Mouse (Mus musculus): ENCODE results near the gene V1ra8. TPM values are rescaled to one million over a fixed set of nuclear protein-coding genes. Genes with fewer than 3 reads are reported as not detected.

V1ra8 gene
- not detected for polyA plus RNA-seq (2014; fragmentation: Illumina TruSeq; extraction: RNeasy Lipid Tissue Mini Kit (QIAGEN cat#74804))

DNA sequence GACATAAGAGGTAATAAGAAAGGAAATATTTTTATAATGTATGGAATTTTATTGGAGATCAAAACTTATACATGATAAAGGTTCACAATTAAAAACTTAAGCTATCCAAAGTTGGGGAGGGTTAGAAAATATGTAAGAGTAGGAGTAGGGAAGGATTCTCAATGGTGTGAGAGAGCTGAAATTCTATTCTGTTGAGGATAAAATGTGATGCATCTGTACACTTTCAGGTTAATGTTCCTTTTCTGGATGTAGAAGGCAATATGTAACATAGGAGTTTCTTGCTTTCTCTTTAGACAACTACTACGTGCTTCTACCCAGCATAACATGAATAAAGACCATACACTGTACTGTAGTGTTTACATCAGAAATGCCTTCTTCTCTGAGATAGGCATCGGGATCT, at the start of gene V1ra8:
V1ra8 (plus strand) TSS at position 301 of the 400 bp plus-strand sequence.

DNA sequence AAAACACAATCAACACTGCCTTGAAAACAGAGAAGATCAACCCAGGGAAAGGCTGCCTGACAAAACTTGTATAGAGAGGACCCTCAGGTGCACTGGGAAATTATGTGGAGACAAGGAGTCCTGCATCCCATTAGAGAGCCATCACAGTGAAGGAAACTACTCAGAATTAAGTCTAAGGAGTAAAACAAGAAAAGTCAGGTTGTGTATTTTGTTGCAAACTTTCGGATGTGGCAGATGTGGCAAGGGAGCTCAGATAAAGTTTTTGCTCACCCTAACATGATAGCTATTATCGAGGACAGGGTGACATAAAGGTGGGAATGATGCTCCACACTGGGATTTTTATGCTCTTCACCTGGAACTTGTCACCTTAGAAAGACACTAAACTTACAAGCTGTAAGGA, 28.1 kb upstream of the V1ra8 start, which contains the start of gene Vmn1r52:
Vmn1r52 (plus strand) TSS at position 301 of the 400 bp plus-strand sequence.

DNA sequence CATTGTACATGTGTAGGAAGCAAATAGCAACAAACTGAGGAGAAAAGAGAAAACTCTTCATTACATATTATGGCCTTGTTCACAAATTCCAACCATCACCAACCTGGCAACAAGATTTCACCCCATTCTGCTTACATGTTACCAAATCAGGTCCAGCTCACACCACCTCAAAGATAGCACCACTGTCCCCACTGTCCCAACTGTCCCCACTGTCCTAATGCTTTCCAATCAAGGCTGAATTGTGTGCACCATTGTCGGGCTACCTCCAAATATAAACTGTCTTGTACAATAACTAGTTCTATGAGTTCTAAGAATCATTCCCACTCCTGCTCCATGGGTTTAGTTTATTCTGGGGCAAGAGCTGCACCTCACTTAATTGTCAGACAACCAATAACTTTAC, 21.7 kb downstream of the V1ra8 start, which contains the start of gene Vmn1r53:
Vmn1r53 (minus strand) TSS at position 101 of the 400 bp plus-strand sequence.

DNA sequence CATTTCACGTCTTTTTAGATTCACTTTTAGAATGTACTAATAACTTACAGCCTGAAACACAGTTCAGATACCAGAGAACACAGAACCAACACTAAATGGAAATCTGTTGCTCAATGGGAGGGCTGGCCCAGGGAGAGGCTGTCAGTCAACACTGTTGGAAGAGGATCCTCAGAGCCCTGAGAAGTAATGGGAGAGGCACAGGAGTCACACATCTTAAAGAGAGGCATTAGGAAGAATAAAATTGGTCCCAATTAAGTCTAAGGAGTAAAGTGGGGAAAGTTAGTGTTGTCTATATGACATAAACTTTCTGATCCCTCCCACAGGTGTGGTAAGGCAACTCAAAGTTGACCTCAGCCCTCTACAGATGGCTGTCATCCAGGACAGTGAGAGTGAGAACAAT, 43.4 kb downstream of the V1ra8 start, which contains the start of gene Vmn1r54:
Vmn1r54 (plus strand) TSS at position 301 of the 400 bp plus-strand sequence.

Other genes with a start within 250 kb of the V1ra8 start
- not detected for gene Vmn1r46, start 233.5 kb upstream of the V1ra8 start, polyA plus RNA-seq (2014; fragmentation: Illumina TruSeq; extraction: RNeasy Lipid Tissue Mini Kit (QIAGEN cat#74804))
- not detected for gene Vmn1r47, start 186.6 kb upstream of the V1ra8 start, polyA plus RNA-seq (2014; fragmentation: Illumina TruSeq; extraction: RNeasy Lipid Tissue Mini Kit (QIAGEN cat#74804))
- not detected for gene Vmn1r48, start 166.0 kb upstream of the V1ra8 start, polyA plus RNA-seq (2014; fragmentation: Illumina TruSeq; extraction: RNeasy Lipid Tissue Mini Kit (QIAGEN cat#74804))
- not detected for gene Vmn1r49, start 124.3 kb upstream of the V1ra8 start, polyA plus RNA-seq (2014; fragmentation: Illumina TruSeq; extraction: RNeasy Lipid Tissue Mini Kit (QIAGEN cat#74804))
- gene Vmn1r50, start 101.4 kb upstream of the V1ra8 start, polyA plus RNA-seq (2014; fragmentation: Illumina TruSeq; extraction: RNeasy Lipid Tissue Mini Kit (QIAGEN cat#74804)), result not detected
- gene Vmn1r51, start 80.2 kb upstream of the V1ra8 start, polyA plus RNA-seq (2014; fragmentation: Illumina TruSeq; extraction: RNeasy Lipid Tissue Mini Kit (QIAGEN cat#74804)), result not detected
- not detected for gene Vmn1r52, start 28.0 kb upstream of the V1ra8 start, polyA plus RNA-seq (2014; fragmentation: Illumina TruSeq; extraction: RNeasy Lipid Tissue Mini Kit (QIAGEN cat#74804))
- gene Vmn1r53, start 21.6 kb downstream of the V1ra8 start, polyA plus RNA-seq (2014; fragmentation: Illumina TruSeq; extraction: RNeasy Lipid Tissue Mini Kit (QIAGEN cat#74804)), result not detected
- not detected for gene Vmn1r54, start 43.5 kb downstream of the V1ra8 start, polyA plus RNA-seq (2014; fragmentation: Illumina TruSeq; extraction: RNeasy Lipid Tissue Mini Kit (QIAGEN cat#74804))
- not detected for gene BC048671, start 98.4 kb downstream of the V1ra8 start, polyA plus RNA-seq (2014; fragmentation: Illumina TruSeq; extraction: RNeasy Lipid Tissue Mini Kit (QIAGEN cat#74804))
- not detected for gene Chst13, start 122.4 kb downstream of the V1ra8 start, polyA plus RNA-seq (2014; fragmentation: Illumina TruSeq; extraction: RNeasy Lipid Tissue Mini Kit (QIAGEN cat#74804))
- gene Uroc1, start 130.5 kb downstream of the V1ra8 start, polyA plus RNA-seq (2014; fragmentation: Illumina TruSeq; extraction: RNeasy Lipid Tissue Mini Kit (QIAGEN cat#74804)), result not detected
- 20.8 TPM for gene Zxdc, start 166.7 kb downstream of the V1ra8 start, polyA plus RNA-seq (2014; fragmentation: Illumina TruSeq; extraction: RNeasy Lipid Tissue Mini Kit (QIAGEN cat#74804))
- 0.37 TPM for gene Cfap100, start 226.0 kb downstream of the V1ra8 start, polyA plus RNA-seq (2014; fragmentation: Illumina TruSeq; extraction: RNeasy Lipid Tissue Mini Kit (QIAGEN cat#74804))

All from ovary, adult 10 weeks (tissue).